Mouse (Mus musculus): Measurements from ENCODE around the gene Pitpnm3. TPM values are rescaled to one million over a fixed set of nuclear protein-coding genes. Genes with fewer than 3 reads are reported as not detected.

Pitpnm3 gene
- polyA plus RNA-seq, 1 experiment from 2014 or later, result 0.89 TPM

- WGBS, result 81% methylated on average over 9 of the region's 9 CpGs
- no peaks in the 10 kb centered on the region for H3K27me3 ChIP-seq (replicated peaks; ENCODE audit: control insufficient read depth, insufficient read depth, low read length)
- no peak for ATAC-seq (ENCODE audit: low read depth)
Observed at GRCm38 (mm10) chr11:72060416-72060815, 75.2 kb downstream of the Pitpnm3 start.

GRCm38 (mm10) chr11:72057166-72057565, 78.4 kb downstream of the Pitpnm3 start:
- no peaks in the 10 kb centered on the region for H3K9me3 ChIP-seq (ENCODE audit: control insufficient read depth, low read length)
- WGBS, result 77% methylated on average over 2 of the region's 3 CpGs

More at GRCm38 (mm10) chr11:72060416-72060815, 75.2 kb downstream of the Pitpnm3 start:
- Histone ChIP-seq H3K36me3 (ENCODE audit: control insufficient read depth, insufficient read depth, low read length) (no peaks in the 10 kb centered on the region), H3K9ac (ENCODE audit: low read depth, low read length) (no peak overlapping the region), H3K4me2 (ENCODE audit: low read depth, low read length) (no peak overlapping the region), H3K27ac (replicated peaks; ENCODE audit: low read depth, low read length) (no peak overlapping the region), H3K4me1 (ENCODE audit: control insufficient read depth, insufficient read depth, low read length) (no peaks in the 10 kb centered on the region), H3K9me3 (ENCODE audit: control insufficient read depth, low read length) (peaks cover 15% of the 10 kb centered on the region), H3K4me3 (ENCODE audit: low read depth, low read length) (no peak overlapping the region)
- DNase-seq (ENCODE audit: low spot score), result no peak

GRCm38 (mm10) chr11:72055176-72055575, 80.4 kb downstream of the Pitpnm3 start:
- H3K4me2 ChIP-seq (ENCODE audit: low read depth, low read length), result no peak overlapping the region
- H3K9me3 ChIP-seq (ENCODE audit: control insufficient read depth, low read length), result no peaks in the 10 kb centered on the region
- no peak overlapping the region for H3K9ac ChIP-seq (ENCODE audit: low read depth, low read length)
- H3K4me3 ChIP-seq (ENCODE audit: low read depth, low read length), result no peak overlapping the region
- H3K27ac ChIP-seq (replicated peaks; ENCODE audit: low read depth, low read length), result no peak overlapping the region
- no peaks in the 10 kb centered on the region for H3K36me3 ChIP-seq (ENCODE audit: control insufficient read depth, insufficient read depth, low read length)
- 14% methylated on average over 2 of the region's 2 CpGs for WGBS
- H3K4me1 ChIP-seq (ENCODE audit: control insufficient read depth, insufficient read depth, low read length), result peaks cover 12% of the 10 kb centered on the region; the same call in 1 of the 2 replicates
- no peak for ATAC-seq (ENCODE audit: low read depth)
- 0 out of 2 replicates have a peak, but pooled peaks cover 2% of the 10 kb centered on the region for H3K27me3 ChIP-seq (replicated peaks; ENCODE audit: control insufficient read depth, insufficient read depth, low read length)
- DNase-seq (ENCODE audit: low spot score), result peak; percentile 82

More at GRCm38 (mm10) chr11:72057166-72057565, 78.4 kb downstream of the Pitpnm3 start:
- H3K27ac ChIP-seq (replicated peaks; ENCODE audit: low read depth, low read length), result no peak overlapping the region
- H3K27me3 ChIP-seq (replicated peaks; ENCODE audit: control insufficient read depth, insufficient read depth, low read length), result 0 out of 2 replicates have a peak, but pooled peaks cover 2% of the 10 kb centered on the region
- ATAC-seq (ENCODE audit: low read depth) (no peak), DNase-seq (ENCODE audit: low spot score) (no peak)
- 0 out of 2 replicates have a peak, but pooled peaks cover 7% of the 10 kb centered on the region for H3K4me1 ChIP-seq (ENCODE audit: control insufficient read depth, insufficient read depth, low read length)
- no peaks in the 10 kb centered on the region for H3K36me3 ChIP-seq (ENCODE audit: control insufficient read depth, insufficient read depth, low read length)
- no peak overlapping the region for H3K4me3 ChIP-seq (ENCODE audit: low read depth, low read length)
- no peak overlapping the region for H3K4me2 ChIP-seq (ENCODE audit: low read depth, low read length)
- H3K9ac ChIP-seq (ENCODE audit: low read depth, low read length), result no peak overlapping the region

- Histone ChIP-seq H3K4me2 (ENCODE audit: low read depth, low read length) (no peak overlapping the region), H3K9ac (ENCODE audit: low read depth, low read length) (no peak overlapping the region), H3K27me3 (replicated peaks; ENCODE audit: control insufficient read depth, insufficient read depth, low read length) (0 out of 2 replicates have a peak, but pooled peaks cover 2% of the 10 kb centered on the region), H3K27ac (replicated peaks; ENCODE audit: low read depth, low read length) (no peak overlapping the region), H3K36me3 (ENCODE audit: control insufficient read depth, insufficient read depth, low read length) (no peaks in the 10 kb centered on the region), H3K4me1 (ENCODE audit: control insufficient read depth, insufficient read depth, low read length) (peaks cover 16% of the 10 kb centered on the region; the same call in 1 of the 2 replicates), H3K4me3 (ENCODE audit: low read depth, low read length) (no peak overlapping the region), H3K9me3 (ENCODE audit: control insufficient read depth, low read length) (no peaks in the 10 kb centered on the region)
- 18% methylated on average over 5 of the region's 5 CpGs for WGBS
- ATAC-seq (ENCODE audit: low read depth) (no peak), DNase-seq (ENCODE audit: low spot score) (peak; percentile 69)
Observed at GRCm38 (mm10) chr11:72052636-72053035, 82.9 kb downstream of the Pitpnm3 start.

- H3K4me1 ChIP-seq (ENCODE audit: control insufficient read depth, insufficient read depth, low read length), result peaks cover 16% of the 10 kb centered on the region; the same call in 1 of the 2 replicates
- ATAC-seq (ENCODE audit: low read depth), result no peak
- WGBS, result 33% methylated on average over 3 of the region's 3 CpGs
Observed at GRCm38 (mm10) chr11:72052221-72052620, 83.4 kb downstream of the Pitpnm3 start.

GRCm38 (mm10) chr11:72050895-72051858, 84.4 kb downstream of the Pitpnm3 start:
- 1% methylated on average over 23 of the region's 45 CpGs for WGBS
- Histone ChIP-seq H3K4me1 (ENCODE audit: control insufficient read depth, insufficient read depth, low read length) (peaks cover 16% of the 10 kb centered on the region; the same call in 1 of the 2 replicates), H3K27me3 (replicated peaks; ENCODE audit: control insufficient read depth, insufficient read depth, low read length) (0 out of 2 replicates have a peak, but pooled peaks cover 2% of the 10 kb centered on the region), H3K27ac (replicated peaks; ENCODE audit: low read depth, low read length) (no peak overlapping the region), H3K4me2 (ENCODE audit: low read depth, low read length) (peak overlapping the region; percentile 92), H3K36me3 (ENCODE audit: control insufficient read depth, insufficient read depth, low read length) (peaks cover 9% of the 10 kb centered on the region; the same call in 1 of the 2 replicates), H3K9me3 (ENCODE audit: control insufficient read depth, low read length) (no peaks in the 10 kb centered on the region), H3K4me3 (ENCODE audit: low read depth, low read length) (peak overlapping the region; percentile 55), H3K9ac (ENCODE audit: low read depth, low read length) (peak overlapping the region; percentile 62)
- DNase-seq (ENCODE audit: low spot score) (peak; percentile 54), ATAC-seq (ENCODE audit: low read depth) (peak; percentile 47)

More at GRCm38 (mm10) chr11:72052221-72052620, 83.4 kb downstream of the Pitpnm3 start:
- no peak overlapping the region for H3K4me2 ChIP-seq (ENCODE audit: low read depth, low read length)
- no peak overlapping the region for H3K9ac ChIP-seq (ENCODE audit: low read depth, low read length)
- H3K27me3 ChIP-seq (replicated peaks; ENCODE audit: control insufficient read depth, insufficient read depth, low read length), result 0 out of 2 replicates have a peak, but pooled peaks cover 2% of the 10 kb centered on the region
- H3K36me3 ChIP-seq (ENCODE audit: control insufficient read depth, insufficient read depth, low read length), result no peaks in the 10 kb centered on the region
- no peak overlapping the region for H3K27ac ChIP-seq (replicated peaks; ENCODE audit: low read depth, low read length)
- no peak overlapping the region for H3K4me3 ChIP-seq (ENCODE audit: low read depth, low read length)
- DNase-seq (ENCODE audit: low spot score), result no peak
- no peaks in the 10 kb centered on the region for H3K9me3 ChIP-seq (ENCODE audit: control insufficient read depth, low read length)

GRCm38 (mm10) chr11:72050168-72050894, 85.2 kb downstream of the Pitpnm3 start:
- Histone ChIP-seq H3K27me3 (replicated peaks; ENCODE audit: control insufficient read depth, insufficient read depth, low read length) (0 out of 2 replicates have a peak, but pooled peaks cover 2% of the 10 kb centered on the region), H3K9me3 (ENCODE audit: control insufficient read depth, low read length) (no peaks in the 10 kb centered on the region), H3K27ac (replicated peaks; ENCODE audit: low read depth, low read length) (no peak overlapping the region), H3K36me3 (ENCODE audit: control insufficient read depth, insufficient read depth, low read length) (peaks cover 15% of the 10 kb centered on the region; the same call in 1 of the 2 replicates), H3K9ac (ENCODE audit: low read depth, low read length) (peak overlapping the region; percentile 62), H3K4me1 (ENCODE audit: control insufficient read depth, insufficient read depth, low read length) (peaks cover 15% of the 10 kb centered on the region; the same call in 1 of the 2 replicates), H3K4me2 (ENCODE audit: low read depth, low read length) (peak overlapping the region; percentile 92), H3K4me3 (ENCODE audit: low read depth, low read length) (peak overlapping the region; percentile 55)
- DNase-seq (ENCODE audit: low spot score) (peak; percentile 63), ATAC-seq (ENCODE audit: low read depth) (0 out of 2 replicates have a peak, but pooled peaks have one; percentile 2)
- 15% methylated on average over 14 of the region's 14 CpGs for WGBS
